ENCODE assay signal across 8 mouse cellular contexts in the genomic region with DNA sequence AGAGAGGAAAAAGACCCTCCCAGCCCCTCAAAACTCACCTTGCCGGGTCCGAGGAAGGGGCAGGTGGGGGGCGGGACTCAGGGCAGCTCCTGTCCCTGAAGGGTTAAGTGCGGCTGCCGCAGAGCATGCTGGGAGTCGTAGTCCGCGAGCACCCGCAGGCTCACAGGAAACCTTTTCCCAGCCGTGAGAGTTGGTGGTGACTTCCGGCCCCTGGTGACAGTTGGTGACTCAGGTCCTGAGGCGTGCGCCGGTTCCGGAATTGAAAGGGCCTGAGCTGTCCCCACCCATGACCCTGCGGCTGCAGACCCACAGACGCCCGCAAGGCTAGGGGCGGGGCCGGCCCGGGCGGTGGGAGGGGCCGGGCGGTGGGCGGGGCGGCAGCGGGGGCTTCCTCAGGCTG. TPM values are rescaled to one million over a fixed set of nuclear protein-coding genes. Genes with fewer than 3 reads are reported as not detected.
DNase-seq lines count a peak whose midpoint lies in the region; ATAC-seq and TF ChIP-seq lines count a peak whose summit lies in the region.

A gene (minus strand): TSS at position 96 of the 400 bp plus-strand sequence.

- no peaks in the 10 kb centered on the region for H3K9me3 ChIP-seq in erythroblast, embryonic 14.5 days (ENCODE audit: control insufficient read depth, low read length)
- no peaks in the 10 kb centered on the region for H3K9me3 ChIP-seq in heart, embryonic 12.5 days (replicated peaks)
- H3K9me3 ChIP-seq in kidney, postnatal 0 days (replicated peaks; ENCODE audit: low read length) = no peaks in the 10 kb centered on the region
- no peaks in the 10 kb centered on the region for H3K9me3 ChIP-seq in liver, embryonic 11.5 days (ENCODE audit: control insufficient read depth, low read length)
- H3K9me3 ChIP-seq in stomach, embryonic 14.5 days (ENCODE audit: control insufficient read depth, low read depth, low read length) = no peaks in the 10 kb centered on the region

- peak within 1 kb of the TSS; percentile 71 for H3ac ChIP-seq in C2C12 (ENCODE audit: control insufficient read depth, insufficient read length, low read depth)

- ATAC-seq in heart, embryonic 12.5 days (ENCODE audit: insufficient number of reproducible peaks, low FRiP score) = peak; percentile 92
- ATAC-seq in kidney, postnatal 0 days (replicated peaks; ENCODE audit: low FRiP score, low read depth) = peak; percentile 89
- ATAC-seq in liver, embryonic 11.5 days (replicated peaks; ENCODE audit: low FRiP score) = peak; percentile 88
- peak; percentile 90 for ATAC-seq in stomach, embryonic 14.5 days (ENCODE audit: insufficient number of reproducible peaks, insufficient read depth, low FRiP score, low read depth)

- no peak for TF ChIP-seq POLR2A in brain, embryonic 14.5 days (IDR thresholded peaks at IDR 0.05; ENCODE audit: borderline replicate concordance, extremely low read depth, insufficient read depth, insufficient read length, poor library complexity, severe bottlenecking)

- H3K27ac ChIP-seq in heart, embryonic 12.5 days (ENCODE audit: poor library complexity, severe bottlenecking) = peak within 1 kb of the TSS; percentile 95
- peak within 1 kb of the TSS; percentile 89 for H3K27ac ChIP-seq in kidney, postnatal 0 days
- H3K27ac ChIP-seq in liver, embryonic 11.5 days (ENCODE audit: low read depth, low read length) = peak within 1 kb of the TSS; percentile 78
- H3K27ac ChIP-seq in stomach, embryonic 14.5 days (ENCODE audit: low read length) = peak within 1 kb of the TSS; percentile 86

- no peak for TF ChIP-seq CTCF in C2C12 (IDR thresholded peaks at IDR 0.05; ENCODE audit: control insufficient read depth, insufficient read depth, insufficient read length)
- no peak for TF ChIP-seq CTCF in brain, embryonic 14.5 days (IDR thresholded peaks at IDR 0.05; ENCODE audit: borderline replicate concordance, extremely low read depth, insufficient read depth, insufficient read length)
- TF ChIP-seq CTCF in kidney, postnatal 0 days (IDR thresholded peaks at IDR 0.05; ENCODE audit: low read depth) = no peak

- H3K79me3 ChIP-seq in C2C12 (ENCODE audit: low read depth) = peaks cover 10% of the 10 kb centered on the region

- no peaks in the 10 kb centered on the region for H3K36me3 ChIP-seq in C2C12 (ENCODE audit: control insufficient read depth, insufficient read depth)
- peaks cover 3% of the 10 kb centered on the region; the same call in 1 of the 2 replicates for H3K36me3 ChIP-seq in erythroblast, embryonic 14.5 days (ENCODE audit: control insufficient read depth)
- H3K36me3 ChIP-seq in heart, embryonic 12.5 days = no peaks in the 10 kb centered on the region
- no peaks in the 10 kb centered on the region for H3K36me3 ChIP-seq in kidney, postnatal 0 days (ENCODE audit: insufficient read depth, low read length)
- no peaks in the 10 kb centered on the region for H3K36me3 ChIP-seq in liver, embryonic 11.5 days (ENCODE audit: control insufficient read depth, insufficient read depth, low read length)
- no peaks in the 10 kb centered on the region for H3K36me3 ChIP-seq in stomach, embryonic 14.5 days (ENCODE audit: control insufficient read depth, insufficient read depth, low read length)

- peak within 1 kb of the TSS; percentile 75 for H3K4me2 ChIP-seq in heart, embryonic 12.5 days
- peak within 1 kb of the TSS; percentile 74 for H3K4me2 ChIP-seq in kidney, postnatal 0 days (ENCODE audit: low read length)
- H3K4me2 ChIP-seq in liver, embryonic 11.5 days = peak within 1 kb of the TSS; percentile 61
- H3K4me2 ChIP-seq in stomach, embryonic 14.5 days (replicated peaks; ENCODE audit: low read depth, low read length) = peak within 1 kb of the TSS; percentile 73

- H3K4me1 ChIP-seq in erythroblast, embryonic 14.5 days (ENCODE audit: control insufficient read depth) = peaks cover 57% of the 10 kb centered on the region
- H3K4me1 ChIP-seq in heart, embryonic 12.5 days (replicated peaks) = peaks cover 27% of the 10 kb centered on the region
- H3K4me1 ChIP-seq in kidney, postnatal 0 days (replicated peaks; ENCODE audit: insufficient read depth, low read length) = peaks cover 12% of the 10 kb centered on the region; the same call in 1 of the 2 replicates
- H3K4me1 ChIP-seq in liver, embryonic 11.5 days (replicated peaks; ENCODE audit: control insufficient read depth, insufficient read depth, low read length) = peaks cover 16% of the 10 kb centered on the region
- peaks cover 16% of the 10 kb centered on the region for H3K4me1 ChIP-seq in stomach, embryonic 14.5 days (ENCODE audit: control insufficient read depth, insufficient read depth, low read length)

- H3K79me2 ChIP-seq in C2C12 (ENCODE audit: control insufficient read depth, insufficient read depth) = peaks cover 27% of the 10 kb centered on the region

- H3K27me3 ChIP-seq in C2C12 (ENCODE audit: control insufficient read depth, insufficient read depth, insufficient read length) = no peaks in the 10 kb centered on the region
- H3K27me3 ChIP-seq in erythroblast, embryonic 14.5 days (ENCODE audit: control insufficient read depth) = no peaks in the 10 kb centered on the region
- H3K27me3 ChIP-seq in heart, embryonic 12.5 days (replicated peaks) = no peaks in the 10 kb centered on the region
- no peaks in the 10 kb centered on the region for H3K27me3 ChIP-seq in kidney, postnatal 0 days (ENCODE audit: insufficient read depth, low read length)
- no peaks in the 10 kb centered on the region for H3K27me3 ChIP-seq in liver, embryonic 11.5 days (replicated peaks; ENCODE audit: control insufficient read depth, insufficient read depth, low read length)
- no peaks in the 10 kb centered on the region for H3K27me3 ChIP-seq in stomach, embryonic 14.5 days (ENCODE audit: control insufficient read depth, insufficient read depth, low read length)

- WGBS in heart, embryonic 12.5 days = under 1% methylated on average over 26 of the region's 27 CpGs
- under 1% methylated on average over 27 of the region's 27 CpGs for WGBS in kidney, postnatal 0 days
- WGBS in liver, embryonic 11.5 days = 0% methylated on average over 27 of the region's 27 CpGs
- 1% methylated on average over 27 of the region's 27 CpGs for WGBS in stomach, embryonic 14.5 days

- H3K4me3 ChIP-seq in C2C12 (ENCODE audit: insufficient read depth, poor library complexity, severe bottlenecking) = peak within 1 kb of the TSS; percentile 38
- peak within 1 kb of the TSS; percentile 78 for H3K4me3 ChIP-seq in erythroblast, embryonic 14.5 days (replicated peaks)
- H3K4me3 ChIP-seq in heart, embryonic 12.5 days = peak within 1 kb of the TSS; percentile 62
- H3K4me3 ChIP-seq in kidney, postnatal 0 days (replicated peaks; ENCODE audit: low read depth, low read length) = peak within 1 kb of the TSS; percentile 49
- H3K4me3 ChIP-seq in liver, embryonic 11.5 days (ENCODE audit: low read depth, low read length) = peak within 1 kb of the TSS; percentile 52
- H3K4me3 ChIP-seq in stomach, embryonic 14.5 days (ENCODE audit: low read depth, low read length) = peak within 1 kb of the TSS; percentile 52

- peak; percentile 98 for DNase-seq in brain, embryonic 14.5 days (ENCODE audit: low read depth)
- DNase-seq in kidney, postnatal 0 days (ENCODE audit: low spot score) = peak; percentile 98
- DNase-seq in liver, embryonic 11.5 days (ENCODE audit: low spot score) = peak; percentile 95
- DNase-seq in naive thymus-derived CD4-positive, alpha-beta T cell, adult 2 months (ENCODE audit: low read depth) = peak; percentile 95

- peak within 1 kb of the TSS; percentile 73 for H3K9ac ChIP-seq in heart, embryonic 12.5 days
- H3K9ac ChIP-seq in kidney, postnatal 0 days (ENCODE audit: low read depth, low read length) = peak within 1 kb of the TSS; percentile 60
- H3K9ac ChIP-seq in liver, embryonic 11.5 days (ENCODE audit: low read depth, low read length) = peak within 1 kb of the TSS; percentile 80
- H3K9ac ChIP-seq in stomach, embryonic 14.5 days (replicated peaks; ENCODE audit: low read depth, low read length) = peak within 1 kb of the TSS; percentile 47

TF ChIP-seq in C2C12, 6 proteins besides CTCF, POLR2A, EP300 and RAD21:
- TF ChIP-seq MAX (IDR thresholded peaks at IDR 0.05) (peak; percentile 87), USF1 (IDR thresholded peaks at IDR 0.05; ENCODE audit: low read depth) (no peak)
TF ChIP-seq in C2C12: peak in this region for 1.

RNA-seq across cellular contexts. Expression of the gene that starts here (rescaled TPM):
- 16.7 TPM for polyA plus RNA-seq in C2C12 (2012; fragmentation: generic; extraction: Trizol)
- polyA plus RNA-seq in brain, embryonic 14.5 days (2012; rRNA removed) = 31.6 and 36.4 TPM in 2 replicates
- polyA plus RNA-seq in erythroblast, embryonic 14.5 days (2012) = 0.63 and 0.76 TPM in 2 replicates
- 3.0 and 4.0 TPM in 2 replicates for polyA plus RNA-seq in heart, embryonic 12.5 days (2016; fragmentation: Nextera tagmentation; extraction: Ambion mirVana)
- polyA plus RNA-seq in kidney, postnatal 0 days (2015; fragmentation: Nextera tagmentation; extraction: Ambion mirVana) = 3.2 and 3.7 TPM in 2 replicates
- 3.9 and 4.2 TPM in 2 replicates for polyA plus RNA-seq in liver, embryonic 11.5 days (2014; fragmentation: Nextera tagmentation; extraction: Ambion mirVana)
- polyA plus RNA-seq in stomach, embryonic 14.5 days (2014; fragmentation: Nextera tagmentation; extraction: Ambion mirVana) = 3.2 and 3.4 TPM in 2 replicates

Comparison
In these comparisons a context has a peak if more than half of its experiments do, and no peak if none do; other contexts are left out.
1. Peak in every context shown above with its lines: DNase-seq, ATAC-seq, H3K4me3 ChIP-seq and H3K27ac ChIP-seq.